Mouse (Mus musculus): ENCODE data around the gene Gm42417. TPM values are rescaled to one million over a fixed set of nuclear protein-coding genes. Genes with fewer than 3 reads are reported as not detected.

The Gm42417 gene
- polyA plus RNA-seq, 1 experiment from 2014 or later: 0.62 TPM

DNA sequence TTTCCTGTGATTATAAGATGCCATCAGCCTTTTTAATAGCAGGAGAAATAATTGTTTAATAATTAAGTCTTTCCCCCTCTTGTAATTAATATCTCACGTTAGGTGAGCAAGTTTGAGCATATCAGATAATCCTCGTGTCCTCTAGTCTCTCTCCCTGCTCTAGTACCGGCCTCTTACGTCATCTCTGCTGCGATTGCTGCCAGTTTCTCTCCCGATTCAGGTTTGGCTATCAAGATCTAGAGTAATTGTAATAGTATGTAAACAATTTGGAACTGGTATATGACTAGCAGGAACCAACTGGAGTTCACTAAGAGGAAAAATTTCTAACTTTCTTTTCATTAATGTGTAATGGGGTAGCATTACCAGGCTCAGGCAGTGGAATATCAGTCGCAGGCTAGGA is 54.1 kb downstream of the Gm42417 start:
- H3K27ac ChIP-seq (ENCODE audit: low read depth, low read length): no peak overlapping the region
- no peak overlapping the region for H3K4me3 ChIP-seq (ENCODE audit: low read depth, low read length)
- no peaks in the 10 kb centered on the region for H3K9me3 ChIP-seq (ENCODE audit: control insufficient read depth, low read length)
- H3K4me2 ChIP-seq (ENCODE audit: low read depth, low read length): no peak overlapping the region
- H3K9ac ChIP-seq (replicated peaks; ENCODE audit: low read depth, low read length): no peak overlapping the region
- no peaks in the 10 kb centered on the region for H3K36me3 ChIP-seq (ENCODE audit: control insufficient read depth, insufficient read depth, low read length)
- ATAC-seq (ENCODE audit: low read depth): no peak
- 78% methylated on average over 7 of the region's 7 CpGs for WGBS
- no peaks in the 10 kb centered on the region for H3K27me3 ChIP-seq (ENCODE audit: control insufficient read depth, insufficient read depth, low read length)
- H3K4me1 ChIP-seq (ENCODE audit: control insufficient read depth, insufficient read depth, low read length): no peaks in the 10 kb centered on the region

DNA sequence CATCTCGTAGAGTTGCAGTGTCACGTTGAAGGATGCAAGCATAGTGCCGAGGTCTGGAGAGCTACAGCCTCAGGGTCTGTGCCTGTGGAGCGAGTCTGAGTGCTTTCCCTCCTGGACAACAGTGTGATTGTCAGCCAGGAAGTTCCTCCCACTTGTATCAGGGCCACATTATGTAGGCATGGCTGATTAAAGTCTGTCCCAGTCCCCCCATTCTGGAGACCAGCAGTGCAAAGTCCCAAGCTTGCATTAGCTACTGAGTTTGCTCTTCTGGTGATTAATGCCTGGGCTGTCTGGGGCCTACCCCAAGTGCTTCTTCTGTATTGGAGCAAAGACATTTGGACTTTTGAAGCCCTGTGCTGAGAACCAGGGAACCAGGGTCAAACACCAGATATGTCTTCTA is 55.4 kb downstream of the Gm42417 start:
- no peak overlapping the region for H3K4me2 ChIP-seq (ENCODE audit: low read depth, low read length)
- H3K36me3 ChIP-seq (ENCODE audit: control insufficient read depth, insufficient read depth, low read length): no peaks in the 10 kb centered on the region
- no peak overlapping the region for H3K9ac ChIP-seq (replicated peaks; ENCODE audit: low read depth, low read length)
- H3K4me3 ChIP-seq (ENCODE audit: low read depth, low read length): no peak overlapping the region
- H3K9me3 ChIP-seq (ENCODE audit: control insufficient read depth, low read length): no peaks in the 10 kb centered on the region
- no peaks in the 10 kb centered on the region for H3K27me3 ChIP-seq (ENCODE audit: control insufficient read depth, insufficient read depth, low read length)
- no peak for ATAC-seq (ENCODE audit: low read depth)
- H3K27ac ChIP-seq (ENCODE audit: low read depth, low read length): no peak overlapping the region
- 74% methylated on average over 4 of the region's 4 CpGs for WGBS
- no peaks in the 10 kb centered on the region for H3K4me1 ChIP-seq (ENCODE audit: control insufficient read depth, insufficient read depth, low read length)

Small RNAs within 50 kb of the gene (microRNA-seq; reads per million reads assigned to microRNA genes)
- not detected for gene Gm47280

Other genes starting within 250 kb of the Gm42417 start
- gene Arid5a, start 231.7 kb downstream of the Gm42417 start, polyA plus RNA-seq (2014; fragmentation: Nextera tagmentation; extraction: Ambion mirVana): 2.5 and 4.3 TPM in 2 replicates
- gene Kansl3, start 170.2 kb downstream of the Gm42417 start, polyA plus RNA-seq (2014; fragmentation: Nextera tagmentation; extraction: Ambion mirVana): 32.3 and 40.0 TPM in 2 replicates
- 1.7 and 2.7 TPM in 2 replicates for gene Fer1l5, start 167.1 kb downstream of the Gm42417 start, polyA plus RNA-seq (2014; fragmentation: Nextera tagmentation; extraction: Ambion mirVana)
- gene Lman2l, start 94.2 kb downstream of the Gm42417 start, polyA plus RNA-seq (2014; fragmentation: Nextera tagmentation; extraction: Ambion mirVana): 46.2 and 49.3 TPM in 2 replicates
- 8.8 and 9.8 TPM in 2 replicates for gene Cnnm4, start 67.8 kb downstream of the Gm42417 start, polyA plus RNA-seq (2014; fragmentation: Nextera tagmentation; extraction: Ambion mirVana)
- 5.4 and 9.4 TPM in 2 replicates for gene Cnnm3, start 27.6 kb downstream of the Gm42417 start, polyA plus RNA-seq (2014; fragmentation: Nextera tagmentation; extraction: Ambion mirVana)
- 13.0 and 14.9 TPM in 2 replicates for gene Ankrd23, start 2.5 kb downstream of the Gm42417 start, polyA plus RNA-seq (2014; fragmentation: Nextera tagmentation; extraction: Ambion mirVana)
- 26.6 and 34.5 TPM in 2 replicates for gene Ankrd39, start 8.0 kb upstream of the Gm42417 start, polyA plus RNA-seq (2014; fragmentation: Nextera tagmentation; extraction: Ambion mirVana)
- gene Sema4c, start 18.9 kb upstream of the Gm42417 start, polyA plus RNA-seq (2014; fragmentation: Nextera tagmentation; extraction: Ambion mirVana): 4.0 and 5.2 TPM in 2 replicates
- not detected in 2 replicates for gene Fam178b, start 143.8 kb upstream of the Gm42417 start, polyA plus RNA-seq (2014; fragmentation: Nextera tagmentation; extraction: Ambion mirVana)
- 700 and 834 TPM in 2 replicates for gene Cox5b, start 152.0 kb upstream of the Gm42417 start, polyA plus RNA-seq (2014; fragmentation: Nextera tagmentation; extraction: Ambion mirVana)
- 0.40 and 0.92 TPM in 2 replicates for gene 4933424G06Rik, start 170.7 kb upstream of the Gm42417 start, polyA plus RNA-seq (2014; fragmentation: Nextera tagmentation; extraction: Ambion mirVana)
- 103 and 117 TPM in 2 replicates for gene Actr1b, start 175.0 kb upstream of the Gm42417 start, polyA plus RNA-seq (2014; fragmentation: Nextera tagmentation; extraction: Ambion mirVana)
- gene Zap70, start 222.4 kb upstream of the Gm42417 start, polyA plus RNA-seq (2014; fragmentation: Nextera tagmentation; extraction: Ambion mirVana): 1.5 and 2.6 TPM in 2 replicates